Mouse (Mus musculus) intestine, postnatal 0 days (tissue): ENCODE data around the gene Ntn4. TPM values are rescaled to one million over a fixed set of nuclear protein-coding genes. Genes with fewer than 3 reads are reported as not detected.
A peak's percentile ranks its signal among the peaks of the same experiment; 100 is the strongest.

Source experiments
- ATAC-seq: fragments of 200-750 bp; cut with Nextera tagmentation; 2 replicates; pipeline ENCODE4 v1.8.0; 2017; ENCODE audit warnings: mild to moderate bottlenecking, moderate TSS enrichment, moderate library complexity
- H3K27ac ChIP-seq: fragments of 300-500 bp; sonication (generic); 2 replicates; pipeline ENCODE4 v1.5.1; 2014; ENCODE audit warnings: mild to moderate bottlenecking, low read depth, low read length, moderate library complexity
- H3K27me3 ChIP-seq: fragments of 300-500 bp; sonication (generic); replicated peaks from 2 replicates; pipeline ENCODE4 v1.6.1; 2014; ENCODE audit warnings: low read length, mixed read lengths; ENCODE audit not compliant: control insufficient read depth, insufficient read depth
- H3K36me3 ChIP-seq: fragments of 300-500 bp; sonication (generic); 2 replicates; pipeline ENCODE4 v1.6.1; 2014; ENCODE audit warnings: mild to moderate bottlenecking, moderate library complexity; ENCODE audit not compliant: control insufficient read depth, insufficient read depth
- H3K4me1 ChIP-seq: fragments of 300-500 bp; sonication (generic); replicated peaks from 2 replicates; pipeline ENCODE4 v1.6.1; 2014; ENCODE audit warnings: antibody characterized with exemption, low read length, mixed read lengths; ENCODE audit not compliant: control insufficient read depth, insufficient read depth
- H3K4me2 ChIP-seq: fragments of 300-500 bp; sonication (generic); replicated peaks from 2 replicates; pipeline ENCODE4 v1.6.1; 2014; ENCODE audit warnings: low read depth, mild to moderate bottlenecking, moderate library complexity
- H3K4me3 ChIP-seq: fragments of 300-500 bp; sonication (generic); 2 replicates; pipeline ENCODE4 v1.5.1; 2014; ENCODE audit warnings: low read depth, low read length
- H3K9ac ChIP-seq: fragments of 300-500 bp; sonication (generic); 2 replicates; pipeline ENCODE4 v1.6.1; 2014; ENCODE audit warnings: mild to moderate bottlenecking, low read depth, low read length
- H3K9me3 ChIP-seq: fragments of 300-500 bp; sonication (generic); 2 replicates; pipeline ENCODE4 v1.6.1; 2016; ENCODE audit warnings: mixed run types; ENCODE audit not compliant: control insufficient read depth
- CTCF ChIP-seq: sonication (generic); IDR thresholded peaks from 2 replicates; pipeline ENCODE4 v1.5.1; 2016; ENCODE audit warnings: low read depth, mild to moderate bottlenecking, control low read depth, antibody characterized with exemption, moderate library complexity
- WGBS: fragments of 180-500 bp; shearing (Covaris S2); extraction: QIAGEN DNeasy Blood & Tissue Kit; methylation state at CpG from one replicate; pipeline ENCODE4 v1.1.7; 2014; 5-methylcytosine and 5-hydroxymethylcytosine counted together
- polyA plus RNA-seq: library from polyadenylated mRNA; unstranded; fragments of >200 nt; fragmentation: Nextera tagmentation; extraction: Ambion mirVana; gene quantifications from 2 replicates; pipeline ENCODE4 v1.2.1, GENCODE M21; 2015

The Ntn4 gene
- polyA plus RNA-seq, 1 experiment from 2014 or later = 0.10 TPM

DNA sequence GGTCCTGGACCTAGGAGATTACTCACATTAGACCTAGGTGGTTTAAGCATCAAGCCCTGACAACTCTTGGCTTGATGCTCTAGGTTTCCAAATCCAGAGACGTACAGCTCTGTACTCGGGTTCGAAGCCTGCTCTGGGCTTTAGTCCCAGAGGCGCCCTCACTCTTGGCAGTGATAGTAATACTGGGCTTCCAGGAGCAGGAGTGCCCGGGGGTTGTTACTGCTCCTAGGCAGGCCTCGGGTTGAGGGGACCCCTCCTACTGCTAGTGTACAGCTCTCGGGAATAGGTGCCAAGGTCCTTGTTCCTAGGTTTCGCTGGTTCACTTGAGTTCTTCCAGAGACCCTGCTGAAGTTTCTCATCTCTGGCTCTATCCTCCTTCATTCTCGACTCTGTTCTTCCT, 34.2 kb upstream of the Ntn4 start:
- H3K9me3 ChIP-seq = no peaks in the 10 kb centered on the region

DNA sequence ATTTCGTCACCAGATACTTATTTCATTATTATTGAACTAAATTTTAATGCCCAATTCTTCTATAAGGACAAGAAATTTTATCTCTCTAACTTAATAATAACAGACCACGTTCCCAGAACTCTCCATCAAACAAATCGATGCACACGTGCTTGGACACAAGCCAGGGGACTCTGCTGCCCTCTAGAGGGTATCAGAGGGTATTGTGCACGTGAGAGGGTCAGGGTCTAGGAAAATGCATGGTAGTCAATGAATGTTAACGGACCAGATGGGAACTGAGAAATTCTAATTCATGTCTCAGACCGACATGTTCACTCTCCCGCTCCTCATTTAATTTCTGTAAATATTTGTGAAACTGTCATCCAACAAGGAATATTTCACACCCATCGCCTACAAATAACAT, 32.4 kb upstream of the Ntn4 start:
- 60% methylated on average over 9 of the region's 9 CpGs for WGBS
- Histone ChIP-seq H3K27me3 (no peaks in the 10 kb centered on the region), H3K4me2 (no peak overlapping the region), H3K9ac (no peak overlapping the region), H3K4me3 (no peak overlapping the region), H3K9me3 (no peaks in the 10 kb centered on the region), H3K4me1 (no peaks in the 10 kb centered on the region), H3K36me3 (no peaks in the 10 kb centered on the region), H3K27ac (no peak overlapping the region)
- TF ChIP-seq CTCF = peak; percentile 62
- no peak for ATAC-seq

More for the DNA sequence above, 34.2 kb upstream of the Ntn4 start:
- Histone ChIP-seq H3K36me3 (no peaks in the 10 kb centered on the region), H3K4me2 (no peak overlapping the region), H3K4me1 (no peaks in the 10 kb centered on the region), H3K27ac (no peak overlapping the region), H3K9ac (no peak overlapping the region), H3K4me3 (no peak overlapping the region), H3K27me3 (no peaks in the 10 kb centered on the region)
- TF ChIP-seq CTCF = no peak
- no peak for ATAC-seq
- WGBS = 95% methylated on average over 9 of the region's 9 CpGs

GRCm38 (mm10) chr10:93609236-93609635, 31.2 kb upstream of the Ntn4 start:
- Histone ChIP-seq H3K9ac (no peak overlapping the region), H3K4me1 (no peaks in the 10 kb centered on the region), H3K27me3 (no peaks in the 10 kb centered on the region), H3K36me3 (no peaks in the 10 kb centered on the region), H3K9me3 (no peaks in the 10 kb centered on the region), H3K4me2 (no peak overlapping the region), H3K27ac (no peak overlapping the region), H3K4me3 (no peak overlapping the region)
- 92% methylated on average over 7 of the region's 7 CpGs for WGBS
- no peak for TF ChIP-seq CTCF
- ATAC-seq = no peak

GRCm38 (mm10) chr10:93610896-93611295, 29.6 kb upstream of the Ntn4 start:
- 94% methylated on average over 1 of the region's 1 CpGs for WGBS

DNA sequence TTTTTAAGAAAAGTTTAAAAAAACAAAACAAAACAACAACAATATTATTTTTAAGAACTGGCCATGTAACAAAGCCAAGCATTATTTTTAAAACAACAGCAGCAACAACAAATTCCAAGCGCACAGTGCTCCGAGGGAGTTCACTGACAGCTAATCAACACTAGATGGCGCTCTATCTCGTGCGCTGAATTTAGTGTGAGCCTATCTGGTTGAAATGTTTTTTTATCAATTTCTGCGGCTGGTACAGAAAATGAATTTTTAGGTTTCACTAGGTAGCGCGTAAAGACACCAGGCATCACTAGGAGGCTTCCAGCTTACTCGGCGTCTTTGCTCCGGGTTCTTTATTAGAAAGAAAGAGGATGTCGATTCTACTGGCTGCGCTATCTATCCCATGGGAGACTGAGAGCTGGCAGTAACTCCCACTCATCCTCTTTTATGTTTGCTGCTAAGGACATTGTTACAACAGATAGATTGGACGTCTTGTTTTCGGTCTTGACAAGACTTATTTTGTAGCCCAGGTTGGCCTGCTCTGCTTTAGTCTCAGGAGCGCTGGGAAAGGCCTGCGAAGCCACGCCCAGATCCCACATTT, 29.0 kb upstream of the Ntn4 start:
- no peak for ATAC-seq
- 46% methylated on average over 18 of the region's 18 CpGs for WGBS
- no peak overlapping the region for H3K4me2 ChIP-seq

More at GRCm38 (mm10) chr10:93610896-93611295, 29.6 kb upstream of the Ntn4 start:
- Histone ChIP-seq H3K4me2 (no peak overlapping the region), H3K4me1 (no peaks in the 10 kb centered on the region), H3K27ac (no peak overlapping the region), H3K9me3 (no peaks in the 10 kb centered on the region), H3K4me3 (no peak overlapping the region), H3K27me3 (no peaks in the 10 kb centered on the region), H3K9ac (no peak overlapping the region), H3K36me3 (no peaks in the 10 kb centered on the region)
- TF ChIP-seq CTCF = no peak
- no peak for ATAC-seq

DNA sequence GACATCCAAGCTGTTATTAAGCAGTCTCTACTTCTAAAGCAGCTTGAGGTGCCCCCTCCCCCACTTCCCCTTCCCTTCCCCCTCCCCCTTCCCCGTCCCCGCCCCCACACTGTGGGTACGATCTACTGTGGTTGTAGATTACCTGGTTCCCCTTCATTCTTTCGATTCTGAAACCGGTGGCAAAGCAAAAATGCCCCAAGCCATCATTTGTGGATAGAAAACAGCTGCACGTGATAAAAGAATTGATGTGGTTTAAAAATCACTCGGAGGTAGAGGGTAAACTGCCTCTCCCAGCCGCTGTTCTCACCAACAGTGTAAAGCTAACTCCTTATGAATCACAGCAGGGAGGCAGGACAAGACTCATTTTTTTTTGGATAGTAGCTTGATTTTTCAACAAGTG, 25.6 kb upstream of the Ntn4 start:
- Histone ChIP-seq H3K27ac (no peak overlapping the region), H3K4me1 (no peaks in the 10 kb centered on the region), H3K27me3 (no peaks in the 10 kb centered on the region), H3K4me2 (no peak overlapping the region), H3K4me3 (no peak overlapping the region), H3K36me3 (no peaks in the 10 kb centered on the region), H3K9ac (no peak overlapping the region), H3K9me3 (no peaks in the 10 kb centered on the region)
- WGBS = 75% methylated on average over 8 of the region's 8 CpGs
- ATAC-seq = no peak
- no peak for TF ChIP-seq CTCF

More for the DNA sequence above, 29.0 kb upstream of the Ntn4 start:
- TF ChIP-seq CTCF = peak; percentile 90
- H3K36me3 ChIP-seq = no peaks in the 10 kb centered on the region
- H3K4me3 ChIP-seq = no peak overlapping the region
- no peak overlapping the region for H3K9ac ChIP-seq
- H3K27me3 ChIP-seq = no peaks in the 10 kb centered on the region
- no peaks in the 10 kb centered on the region for H3K4me1 ChIP-seq
- no peak overlapping the region for H3K27ac ChIP-seq
- no peaks in the 10 kb centered on the region for H3K9me3 ChIP-seq
